Mouse (Mus musculus) Patski (cell line): Measurements from ENCODE around the gene Bag6. TPM values are rescaled to one million over a fixed set of nuclear protein-coding genes. Genes with fewer than 3 reads are reported as not detected.

Source experiments
- ATAC-seq: fragments of 100-300 bp; one replicate; pipeline ENCODE4 v1.8.0; 2021
- CTCF ChIA-PET: fragments of 350-600 bp; sonication (Branson Sonifier 250); formaldehyde crosslinking; loops from one replicate; lab custom pipeline; 2022; ENCODE audit warnings: inconsistent platforms; lab: Charles Lee
- POLR2A ChIA-PET: fragments of 350-600 bp; sonication (Branson Sonifier 250); formaldehyde crosslinking; loops from one replicate; lab custom pipeline; 2022; ENCODE audit warnings: antibody characterized with exemption, inconsistent platforms; lab: Charles Lee
- DNase-seq: peaks from one replicate; pipeline ENCODE4 v3.0.0-alpha.2; 2011; ENCODE audit warnings: low read depth, low spot score
- H3K27me3 ChIP-seq: fragments of 371-371 bp; one replicate; pipeline ENCODE4 v1.5.1; 2021
- CTCF ChIP-seq: fragments of 100-300 bp; IDR thresholded peaks from one replicate; pipeline ENCODE4 v1.5.1; 2021
- in situ Hi-C: fragments of 300-500 bp; cut with MboI; formaldehyde crosslinking; loops from 3 replicates; pipeline ENCODE4 v1.11.1; 2018; ENCODE audit warnings: low pct_unique_long_range_greater_than_20kb, mixed read lengths
- polyA plus RNA-seq: library from polyadenylated mRNA; unstranded; gene quantifications from one replicate; pipeline ENCODE4 v1.2.3, GENCODE M21; 2021

Bag6 gene
- polyA plus RNA-seq, 1 experiment from 2014 or later = 283 TPM

- CTCF ChIA-PET = no interaction called here
- no peak for DNase-seq
- H3K27me3 ChIP-seq = no peaks in the 10 kb centered on the region
- no peak for ATAC-seq
- no peak for TF ChIP-seq CTCF
- POLR2A ChIA-PET = no interaction called here
- in situ Hi-C loops = loop anchor here (25.0 kb wide), 1 partner anchor 503 kb away; the partner anchor contains the start of genes Atf6b, Fkbpl, Ppt2 and Prrt1
Observed at GRCm38 (mm10) chr17:35140490-35140996, 5.6 kb downstream of the Bag6 start.

- ATAC-seq = no peak
- ChIA-PET POLR2A (no interaction called here), CTCF (interaction anchor here (1.7 kb wide), 1 partner anchor 14 kb away, joined by 6 read pairs; no protein-coding TSS in a partner anchor)
- in situ Hi-C loops = loop anchor here (25.0 kb wide), 1 partner anchor 505 kb away; the partner anchor contains the start of genes Atf6b, Fkbpl, Ppt2 and Prrt1
- no peaks in the 10 kb centered on the region for H3K27me3 ChIP-seq
- DNase-seq = no peak
- no peak for TF ChIP-seq CTCF
Observed at GRCm38 (mm10) chr17:35141971-35142370, 7.0 kb downstream of the Bag6 start.

GRCm38 (mm10) chr17:35146139-35146538 is 11.2 kb downstream of the Bag6 start:
- ATAC-seq (no peak), DNase-seq (no peak)
- H3K27me3 ChIP-seq = no peaks in the 10 kb centered on the region
- CTCF ChIA-PET = interaction anchor here (0.7 to 0.9 kb wide), 2 partner anchors 8 to 22 kb away, joined by 3 to 4 read pairs; no protein-coding TSS in a partner anchor
- TF ChIP-seq CTCF = no peak
- in situ Hi-C loops = loop anchor here (25.0 kb wide), 1 partner anchor 509 kb away; the partner anchor contains the start of genes Atf6b, Fkbpl, Ppt2 and Prrt1
- POLR2A ChIA-PET = interaction anchor here (1.8 to 3.7 kb wide), 2 partner anchors 9 to 13 kb away, joined by 11 to 17 read pairs; no protein-coding TSS in a partner anchor

GRCm38 (mm10) chr17:35147348-35147747 is 12.4 kb downstream of the Bag6 start:
- ChIA-PET CTCF (interaction anchor here (0.7 to 1.1 kb wide), 2 partner anchors 12 to 18 kb away, joined by 3 read pairs; no protein-coding TSS in a partner anchor), POLR2A (interaction anchor here (0.7 to 3.7 kb wide), 6 partner anchors 10 to 215 kb away, joined by 5 to 17 read pairs (median 7); partner anchors contain the start of gene Prrc2a)
- ATAC-seq (no peak), DNase-seq (no peak)
- in situ Hi-C loops = loop anchor here (25.0 kb wide), 1 partner anchor 510 kb away; the partner anchor contains the start of genes Atf6b, Fkbpl, Ppt2 and Prrt1
- no peak for TF ChIP-seq CTCF
- no peaks in the 10 kb centered on the region for H3K27me3 ChIP-seq

GRCm38 (mm10) chr17:35147922-35148639 is 13.1 kb downstream of the Bag6 start:
- TF ChIP-seq CTCF = no peak
- DNase-seq (no peak), ATAC-seq (no peak)
- POLR2A ChIA-PET = interaction anchor here (0.7 to 3.7 kb wide), 6 partner anchors 9 to 216 kb away, joined by 5 to 17 read pairs (median 7); partner anchors contain the start of gene Prrc2a
- H3K27me3 ChIP-seq = no peaks in the 10 kb centered on the region
- CTCF ChIA-PET = interaction anchor here (1.1 kb wide), 1 partner anchor 18 kb away, joined by 3 read pairs; no protein-coding TSS in a partner anchor
- in situ Hi-C loops = loop anchor here (25.0 kb wide), 1 partner anchor 511 kb away; the partner anchor contains the start of genes Atf6b, Fkbpl, Ppt2 and Prrt1

GRCm38 (mm10) chr17:35152121-35152520 is 17.1 kb downstream of the Bag6 start:
- CTCF ChIA-PET = interaction anchor here (1.2 kb wide), 1 partner anchor 10 kb away, joined by 4 read pairs; no protein-coding TSS in a partner anchor
- DNase-seq (no peak), ATAC-seq (no peak)
- in situ Hi-C loops = no loop called here
- POLR2A ChIA-PET = interaction anchor here (1.2 kb wide), 1 partner anchor 11 kb away, joined by 5 read pairs; no protein-coding TSS in a partner anchor
- no peak for TF ChIP-seq CTCF
- H3K27me3 ChIP-seq = no peaks in the 10 kb centered on the region

- ATAC-seq = no peak
- TF ChIP-seq CTCF = no peak
- no peak for DNase-seq
- H3K27me3 ChIP-seq = no peaks in the 10 kb centered on the region
- in situ Hi-C loops = no loop called here
- ChIA-PET POLR2A (interaction anchor here (1.2 kb wide), 1 partner anchor 10 kb away, joined by 5 read pairs; no protein-coding TSS in a partner anchor), CTCF (interaction anchor here (1.2 kb wide), 1 partner anchor 9 kb away, joined by 4 read pairs; no protein-coding TSS in a partner anchor)
Observed at GRCm38 (mm10) chr17:35153077-35153476, 18.1 kb downstream of the Bag6 start.

- in situ Hi-C loops = no loop called here
- no peaks in the 10 kb centered on the region for H3K27me3 ChIP-seq
- ChIA-PET POLR2A (interaction anchor here (1.3 kb wide), 1 partner anchor 9 kb away, joined by 4 read pairs; no protein-coding TSS in a partner anchor), CTCF (no interaction called here)
- ATAC-seq (no peak), DNase-seq (no peak)
- no peak for TF ChIP-seq CTCF
Observed at GRCm38 (mm10) chr17:35153931-35154330, 19.0 kb downstream of the Bag6 start.

- in situ Hi-C loops = no loop called here
- no peak for ATAC-seq
- ChIA-PET CTCF (no interaction called here), POLR2A (interaction anchor here (1.3 to 1.8 kb wide), 2 partner anchors 9 kb away, joined by 4 to 6 read pairs; no protein-coding TSS in a partner anchor)
- no peak for DNase-seq
- no peaks in the 10 kb centered on the region for H3K27me3 ChIP-seq
- TF ChIP-seq CTCF = no peak
Observed at GRCm38 (mm10) chr17:35154616-35155015, 19.6 kb downstream of the Bag6 start.

GRCm38 (mm10) chr17:35155451-35155850 is 20.5 kb downstream of the Bag6 start:
- no peak for ATAC-seq

More at GRCm38 (mm10) chr17:35155451-35155850, 20.5 kb downstream of the Bag6 start:
- DNase-seq = no peak
- no peaks in the 10 kb centered on the region for H3K27me3 ChIP-seq
- ChIA-PET POLR2A (interaction anchor here (0.8 to 1.8 kb wide), 2 partner anchors 9 to 12 kb away, joined by 3 to 6 read pairs; no protein-coding TSS in a partner anchor), CTCF (interaction anchor here (0.8 to 1.7 kb wide), 4 partner anchors 11 to 19 kb away, joined by 3 to 6 read pairs (median 3); no protein-coding TSS in a partner anchor)
- in situ Hi-C loops = no loop called here
- TF ChIP-seq CTCF = no peak
